Mouse (Mus musculus) ES-E14 (cell line): ENCODE measurements around the gene Srrm3.

Experiments used
- HCFC1 ChIP-seq: IDR thresholded peaks from 2 replicates; pipeline ENCODE4 v1.6.1; 2012; ENCODE audit warnings: low read length, inconsistent platforms, borderline replicate concordance; ENCODE audit not compliant: insufficient read depth
- ZC3H11A ChIP-seq: IDR thresholded peaks from 2 replicates; pipeline ENCODE4 v1.6.1; 2012; ENCODE audit warnings: low read depth, mild to moderate bottlenecking, inconsistent platforms, low read length, borderline replicate concordance

GRCm38 (mm10) chr5:135868653-135869052, 62.0 kb downstream of the Srrm3 start:
- TF ChIP-seq HCFC1 (no peak), ZC3H11A (no peak)
